Mouse (Mus musculus) hindbrain, postnatal 0 days (tissue): ENCODE results near the gene Cdh4. TPM values are rescaled to one million over a fixed set of nuclear protein-coding genes. Genes with fewer than 3 reads are reported as not detected.
A peak's percentile ranks its signal among the peaks of the same experiment; 100 is the strongest.

Experiments used
- ATAC-seq: fragments of 200-750 bp; cut with Nextera tagmentation; 2 replicates; pipeline ENCODE4 v1.8.0; 2017; ENCODE audit warnings: mild to moderate bottlenecking, moderate TSS enrichment, moderate library complexity
- DNase-seq: peaks from one replicate; pipeline ENCODE4 v3.0.0-alpha.2; 2015; ENCODE audit warnings: low spot score
- H3K27ac ChIP-seq: fragments of 300-500 bp; sonication (generic); 2 replicates; pipeline ENCODE4 v1.5.1; 2014; ENCODE audit warnings: mild to moderate bottlenecking
- H3K27me3 ChIP-seq: fragments of 300-500 bp; sonication (generic); 2 replicates; pipeline ENCODE4 v1.6.1; 2014; ENCODE audit warnings: low read length, mixed read lengths; ENCODE audit not compliant: insufficient read depth
- H3K36me3 ChIP-seq: fragments of 300-500 bp; sonication (generic); 2 replicates; pipeline ENCODE4 v1.6.1; 2014; ENCODE audit warnings: low read length, mixed read lengths; ENCODE audit not compliant: insufficient read depth
- H3K4me1 ChIP-seq: fragments of 300-500 bp; sonication (generic); 2 replicates; pipeline ENCODE4 v1.6.1; 2014; ENCODE audit warnings: antibody characterized with exemption, low read length, mixed read lengths; ENCODE audit not compliant: insufficient read depth
- H3K4me2 ChIP-seq: fragments of 300-500 bp; sonication (generic); 2 replicates; pipeline ENCODE4 v1.6.1; 2014; ENCODE audit warnings: low read depth, mild to moderate bottlenecking, low read length, moderate library complexity, mixed read lengths
- H3K4me3 ChIP-seq: fragments of 300-500 bp; sonication (generic); 2 replicates; pipeline ENCODE4 v1.5.1; 2014; ENCODE audit warnings: low read length
- H3K9ac ChIP-seq: fragments of 300-500 bp; sonication (generic); replicated peaks from 2 replicates; pipeline ENCODE4 v1.6.1; 2014; ENCODE audit warnings: mild to moderate bottlenecking, low read length, moderate library complexity, mixed read lengths
- H3K9me3 ChIP-seq: fragments of 300-500 bp; sonication (generic); 2 replicates; pipeline ENCODE4 v1.6.1; 2016; ENCODE audit warnings: low read length, mixed read lengths
- CTCF ChIP-seq: IDR thresholded peaks from 2 replicates; pipeline ENCODE4 v1.5.1; 2016; ENCODE audit warnings: antibody characterized with exemption, control low read depth, low read depth
- WGBS: fragments of 180-500 bp; shearing (Covaris S2); extraction: QIAGEN DNeasy Blood & Tissue Kit; methylation state at CpG from one replicate; pipeline ENCODE4 v1.1.7; 2014; 5-methylcytosine and 5-hydroxymethylcytosine counted together
- polyA plus RNA-seq: library from polyadenylated mRNA; unstranded; fragments of >200 nt; fragmentation: Nextera tagmentation; extraction: Ambion mirVana; gene quantifications from 2 replicates; pipeline ENCODE4 v1.2.1, GENCODE M21; 2015
- total RNA-seq: library from RNA; depleted of rRNA; stranded (reverse); fragments of >200 nt; gene quantifications from 2 replicates; pipeline ENCODE4 v1.2.3, GENCODE M21; 2014

Cdh4 gene
- total and polyA plus RNA-seq, 2 experiments from 2014 or later, result 42.1 to 66.8 TPM

- no peak overlapping the region for H3K27ac ChIP-seq
These were observed 337.0 kb downstream of the Cdh4 start for GRCm38 (mm10) chr2:179779266-179779665.

GRCm38 (mm10) chr2:179780961-179781360 lies 338.7 kb downstream of the Cdh4 start:
- H3K27me3 ChIP-seq, result no peaks in the 10 kb centered on the region
- no peak overlapping the region for H3K9ac ChIP-seq
- no peak overlapping the region for H3K4me2 ChIP-seq
- H3K27ac ChIP-seq, result no peak overlapping the region
- no peaks in the 10 kb centered on the region for H3K4me1 ChIP-seq
- WGBS, result 44% methylated on average over 3 of the region's 4 CpGs
- DNase-seq (no peak), ATAC-seq (no peak)
- no peaks in the 10 kb centered on the region for H3K36me3 ChIP-seq
- no peaks in the 10 kb centered on the region for H3K9me3 ChIP-seq
- H3K4me3 ChIP-seq, result no peak overlapping the region
- no peak for TF ChIP-seq CTCF

More at GRCm38 (mm10) chr2:179779266-179779665, 337.0 kb downstream of the Cdh4 start:
- no peak overlapping the region for H3K9ac ChIP-seq
- TF ChIP-seq CTCF, result no peak
- H3K4me3 ChIP-seq, result no peak overlapping the region
- no peaks in the 10 kb centered on the region for H3K36me3 ChIP-seq
- H3K27me3 ChIP-seq, result no peaks in the 10 kb centered on the region
- H3K9me3 ChIP-seq, result no peaks in the 10 kb centered on the region
- WGBS, result 75% methylated on average over 9 of the region's 9 CpGs
- 0 out of 2 replicates have a peak, but pooled peaks cover 4% of the 10 kb centered on the region for H3K4me1 ChIP-seq
- DNase-seq (no peak), ATAC-seq (no peak)
- H3K4me2 ChIP-seq, result no peak overlapping the region

GRCm38 (mm10) chr2:179787256-179787655 lies 345.0 kb downstream of the Cdh4 start:
- DNase-seq (peak; percentile 77), ATAC-seq (peak; percentile 75)
- no peak overlapping the region for H3K4me3 ChIP-seq
- no peaks in the 10 kb centered on the region for H3K36me3 ChIP-seq
- no peak overlapping the region for H3K9ac ChIP-seq
- 12% methylated on average over 18 of the region's 18 CpGs for WGBS
- H3K4me1 ChIP-seq, result peaks cover 16% of the 10 kb centered on the region
- no peak for TF ChIP-seq CTCF
- H3K27ac ChIP-seq, result peak overlapping the region; percentile 58
- peak overlapping the region; percentile 37 for H3K4me2 ChIP-seq
- no peaks in the 10 kb centered on the region for H3K27me3 ChIP-seq
- H3K9me3 ChIP-seq, result no peaks in the 10 kb centered on the region

GRCm38 (mm10) chr2:179787797-179788196 lies 345.6 kb downstream of the Cdh4 start:
- no peaks in the 10 kb centered on the region for H3K9me3 ChIP-seq
- peak overlapping the region; percentile 37; the same call in 1 of the 2 replicates for H3K4me2 ChIP-seq
- peak; percentile 50 for ATAC-seq
- no peak for TF ChIP-seq CTCF
- no peaks in the 10 kb centered on the region for H3K36me3 ChIP-seq
- DNase-seq, result peak; percentile 48
- peaks cover 16% of the 10 kb centered on the region for H3K4me1 ChIP-seq
- no peak overlapping the region for H3K4me3 ChIP-seq
- H3K27me3 ChIP-seq, result no peaks in the 10 kb centered on the region
- H3K27ac ChIP-seq, result 0 out of 2 replicates have a peak overlapping the region, but pooled peaks have one; percentile 32
- no peak overlapping the region for H3K9ac ChIP-seq
- 23% methylated on average over 4 of the region's 5 CpGs for WGBS

- ATAC-seq (no peak), DNase-seq (no peak)
- no peak for TF ChIP-seq CTCF
- H3K4me3 ChIP-seq, result no peak overlapping the region
- H3K4me1 ChIP-seq, result peaks cover 16% of the 10 kb centered on the region
- H3K27ac ChIP-seq, result no peak overlapping the region
- H3K9ac ChIP-seq, result no peak overlapping the region
- H3K36me3 ChIP-seq, result no peaks in the 10 kb centered on the region
- H3K27me3 ChIP-seq, result no peaks in the 10 kb centered on the region
- H3K4me2 ChIP-seq, result no peak overlapping the region
- 38% methylated on average over 3 of the region's 3 CpGs for WGBS
- no peaks in the 10 kb centered on the region for H3K9me3 ChIP-seq
These were observed 348.5 kb downstream of the Cdh4 start for GRCm38 (mm10) chr2:179790684-179791083.

- H3K27me3 ChIP-seq, result no peaks in the 10 kb centered on the region
- H3K4me1 ChIP-seq, result peaks cover 6% of the 10 kb centered on the region; the same call in 1 of the 2 replicates
- no peak overlapping the region for H3K9ac ChIP-seq
- no peaks in the 10 kb centered on the region for H3K36me3 ChIP-seq
- no peak overlapping the region for H3K4me3 ChIP-seq
- DNase-seq, result no peak
- TF ChIP-seq CTCF, result no peak
- H3K9me3 ChIP-seq, result no peaks in the 10 kb centered on the region
- no peak overlapping the region for H3K27ac ChIP-seq
- no peak for ATAC-seq
- H3K4me2 ChIP-seq, result no peak overlapping the region
- WGBS, result 50% methylated on average over 13 of the region's 13 CpGs
These were observed 350.3 kb downstream of the Cdh4 start for GRCm38 (mm10) chr2:179792426-179793133.

- no peak overlapping the region for H3K27ac ChIP-seq
- H3K4me1 ChIP-seq, result 0 out of 2 replicates have a peak, but pooled peaks cover 3% of the 10 kb centered on the region
- no peak overlapping the region for H3K4me3 ChIP-seq
- H3K9ac ChIP-seq, result no peak overlapping the region
- no peak overlapping the region for H3K4me2 ChIP-seq
- TF ChIP-seq CTCF, result no peak
- no peak for ATAC-seq
- H3K27me3 ChIP-seq, result no peaks in the 10 kb centered on the region
- no peaks in the 10 kb centered on the region for H3K36me3 ChIP-seq
- no peaks in the 10 kb centered on the region for H3K9me3 ChIP-seq
- DNase-seq, result no peak
- 40% methylated on average over 1 of the region's 1 CpGs for WGBS
These were observed 352.1 kb downstream of the Cdh4 start for GRCm38 (mm10) chr2:179794354-179794753.
